Mouse (Mus musculus) forebrain, embryonic 12.5 days (tissue): ENCODE results near the gene Tns2. TPM values are rescaled to one million over a fixed set of nuclear protein-coding genes. Genes with fewer than 3 reads are reported as not detected.

Experiments used
- ATAC-seq: fragments of 200-750 bp; cut with Nextera tagmentation; 2 replicates; pipeline ENCODE4 v1.8.0; 2017; ENCODE audit warnings: moderate TSS enrichment; ENCODE audit not compliant: low FRiP score
- H3K27ac ChIP-seq: fragments of 300-500 bp; sonication (generic); 2 replicates; pipeline ENCODE4 v1.5.1; 2016; ENCODE audit warnings: mild to moderate bottlenecking
- H3K27me3 ChIP-seq: fragments of 300-500 bp; sonication (generic); 2 replicates; pipeline ENCODE4 v1.6.1; 2016; ENCODE audit warnings: mild to moderate bottlenecking
- H3K36me3 ChIP-seq: fragments of 300-500 bp; sonication (generic); replicated peaks from 2 replicates; pipeline ENCODE4 v1.6.1; 2016; ENCODE audit warnings: mild to moderate bottlenecking
- H3K4me1 ChIP-seq: fragments of 300-500 bp; sonication (generic); 2 replicates; pipeline ENCODE4 v1.6.1; 2016
- H3K4me2 ChIP-seq: fragments of 300-500 bp; sonication (generic); 2 replicates; pipeline ENCODE4 v1.6.1; 2016; ENCODE audit warnings: mild to moderate bottlenecking, moderate library complexity
- H3K4me3 ChIP-seq: fragments of 300-500 bp; sonication (generic); replicated peaks from 2 replicates; pipeline ENCODE4 v1.5.1; 2016; ENCODE audit warnings: mild to moderate bottlenecking
- H3K9ac ChIP-seq: fragments of 300-500 bp; sonication (generic); 2 replicates; pipeline ENCODE4 v1.6.1; 2016; ENCODE audit warnings: mild to moderate bottlenecking
- H3K9me3 ChIP-seq: fragments of 300-500 bp; sonication (generic); 2 replicates; pipeline ENCODE4 v1.6.1; 2016
- WGBS: fragments of 180-500 bp; shearing (Covaris S2); methylation state at CpG from one replicate; pipeline ENCODE4 v1.1.7; 2016; 5-methylcytosine and 5-hydroxymethylcytosine counted together
- polyA plus RNA-seq: library from polyadenylated mRNA; unstranded; fragments of >200 nt; fragmentation: Nextera tagmentation; extraction: Ambion mirVana; gene quantifications from 2 replicates; pipeline ENCODE4 v1.2.1, GENCODE M21; 2016

The Tns2 gene
- polyA plus RNA-seq, 1 experiment from 2014 or later, result 8.2 TPM

GRCm38 (mm10) chr15:102097147-102097915, 2.9 kb upstream of the Tns2 start:
- no peaks in the 10 kb centered on the region for H3K9me3 ChIP-seq
- no peak overlapping the region for H3K27ac ChIP-seq
- no peak overlapping the region for H3K4me2 ChIP-seq
- H3K27me3 ChIP-seq, result peaks cover 31% of the 10 kb centered on the region
- peaks cover 61% of the 10 kb centered on the region for H3K36me3 ChIP-seq
- no peak overlapping the region for H3K9ac ChIP-seq
- peaks cover 41% of the 10 kb centered on the region for H3K4me1 ChIP-seq
- 81% methylated on average over 8 of the region's 8 CpGs for WGBS
- no peak overlapping the region for H3K4me3 ChIP-seq
- ATAC-seq, result no peak

GRCm38 (mm10) chr15:102097991-102098555, 2.1 kb upstream of the Tns2 start:
- Histone ChIP-seq H3K4me1 (peaks cover 49% of the 10 kb centered on the region), H3K27ac (no peak overlapping the region), H3K27me3 (peaks cover 38% of the 10 kb centered on the region), H3K9ac (no peak overlapping the region), H3K36me3 (peaks cover 54% of the 10 kb centered on the region), H3K4me3 (no peak overlapping the region), H3K9me3 (no peaks in the 10 kb centered on the region), H3K4me2 (no peak overlapping the region)
- ATAC-seq, result no peak
- WGBS, result 40% methylated on average over 5 of the region's 5 CpGs

GRCm38 (mm10) chr15:102099260-102099659, 953 bp upstream of the Tns2 start:
- Histone ChIP-seq H3K4me1 (peaks cover 61% of the 10 kb centered on the region), H3K9ac (no peak overlapping the region), H3K27me3 (peaks cover 48% of the 10 kb centered on the region), H3K36me3 (peaks cover 42% of the 10 kb centered on the region), H3K4me2 (peak overlapping the region; percentile 85; the same call in 1 of the 2 replicates), H3K9me3 (no peaks in the 10 kb centered on the region), H3K4me3 (0 out of 2 replicates have a peak overlapping the region, but pooled peaks have one; percentile 59), H3K27ac (no peak overlapping the region)
- WGBS, result 54% methylated on average over 5 of the region's 5 CpGs
- no peak for ATAC-seq

GRCm38 (mm10) chr15:102099771-102100160, 447 bp upstream of the Tns2 start:
- no peak for ATAC-seq
- peaks cover 37% of the 10 kb centered on the region for H3K36me3 ChIP-seq
- no peaks in the 10 kb centered on the region for H3K9me3 ChIP-seq
- H3K27ac ChIP-seq, result peak overlapping the region; percentile 70
- peak overlapping the region; percentile 85 for H3K4me2 ChIP-seq
- H3K9ac ChIP-seq, result peak overlapping the region; percentile 62
- WGBS, result 28% methylated on average over 8 of the region's 8 CpGs
- H3K4me3 ChIP-seq, result peak overlapping the region; percentile 59
- H3K27me3 ChIP-seq, result peaks cover 53% of the 10 kb centered on the region
- H3K4me1 ChIP-seq, result peaks cover 62% of the 10 kb centered on the region

- 26% methylated on average over 10 of the region's 10 CpGs for WGBS
- H3K9ac ChIP-seq, result no peak overlapping the region
These were observed 921 bp downstream of the Tns2 start for GRCm38 (mm10) chr15:102100996-102101671.

GRCm38 (mm10) chr15:102101672-102102541, 1.7 kb downstream of the Tns2 start:
- H3K4me1 ChIP-seq, result peaks cover 68% of the 10 kb centered on the region
- H3K36me3 ChIP-seq, result peaks cover 17% of the 10 kb centered on the region
- peak overlapping the region; percentile 62 for H3K27ac ChIP-seq
- 38% methylated on average over 11 of the region's 11 CpGs for WGBS
- peak overlapping the region; percentile 85; the same call in 1 of the 2 replicates for H3K4me2 ChIP-seq
- H3K9ac ChIP-seq, result no peak overlapping the region
- H3K27me3 ChIP-seq, result peaks cover 74% of the 10 kb centered on the region
- ATAC-seq, result no peak
- no peak overlapping the region for H3K4me3 ChIP-seq
- no peaks in the 10 kb centered on the region for H3K9me3 ChIP-seq

More at GRCm38 (mm10) chr15:102100996-102101671, 921 bp downstream of the Tns2 start:
- H3K4me2 ChIP-seq, result peak overlapping the region; percentile 85
- H3K27ac ChIP-seq, result peak overlapping the region; percentile 70
- H3K27me3 ChIP-seq, result peaks cover 67% of the 10 kb centered on the region
- no peak for ATAC-seq
- H3K4me3 ChIP-seq, result peak overlapping the region; percentile 59
- no peaks in the 10 kb centered on the region for H3K9me3 ChIP-seq
- H3K36me3 ChIP-seq, result peaks cover 23% of the 10 kb centered on the region
- peaks cover 62% of the 10 kb centered on the region for H3K4me1 ChIP-seq

- peak overlapping the region; percentile 3 for H3K4me3 ChIP-seq
- peak overlapping the region; percentile 17; the same call in 1 of the 2 replicates for H3K9ac ChIP-seq
- WGBS, result 23% methylated on average over 6 of the region's 6 CpGs
These were observed 2.4 kb downstream of the Tns2 start for GRCm38 (mm10) chr15:102102548-102103121.

GRCm38 (mm10) chr15:102103371-102103946, 3.2 kb downstream of the Tns2 start:
- Histone ChIP-seq H3K36me3 (0 out of 2 replicates have a peak, but pooled peaks cover 2% of the 10 kb centered on the region), H3K9ac (no peak overlapping the region), H3K27me3 (peaks cover 83% of the 10 kb centered on the region), H3K4me2 (peak overlapping the region; percentile 13), H3K27ac (no peak overlapping the region), H3K4me3 (peak overlapping the region; percentile 3), H3K4me1 (peaks cover 62% of the 10 kb centered on the region), H3K9me3 (no peaks in the 10 kb centered on the region)
- no peak for ATAC-seq
- WGBS, result 7% methylated on average over 14 of the region's 14 CpGs

More at GRCm38 (mm10) chr15:102102548-102103121, 2.4 kb downstream of the Tns2 start:
- H3K4me1 ChIP-seq, result peaks cover 67% of the 10 kb centered on the region
- H3K4me2 ChIP-seq, result peak overlapping the region; percentile 13
- peaks cover 82% of the 10 kb centered on the region for H3K27me3 ChIP-seq
- peak overlapping the region; percentile 37 for H3K27ac ChIP-seq
- no peak for ATAC-seq
- H3K9me3 ChIP-seq, result no peaks in the 10 kb centered on the region
- peaks cover 10% of the 10 kb centered on the region for H3K36me3 ChIP-seq

- Histone ChIP-seq H3K4me3 (0 out of 2 replicates have a peak overlapping the region, but pooled peaks have one; percentile 3), H3K9me3 (no peaks in the 10 kb centered on the region), H3K27ac (no peak overlapping the region), H3K36me3 (no peaks in the 10 kb centered on the region), H3K9ac (no peak overlapping the region), H3K4me1 (peaks cover 62% of the 10 kb centered on the region), H3K4me2 (peak overlapping the region; percentile 13), H3K27me3 (peaks cover 81% of the 10 kb centered on the region)
- WGBS, result 32% methylated on average over 12 of the region's 12 CpGs
- ATAC-seq, result no peak
These were observed 3.8 kb downstream of the Tns2 start for GRCm38 (mm10) chr15:102103947-102104555.

GRCm38 (mm10) chr15:102105360-102105759, 5.1 kb downstream of the Tns2 start:
- H3K9ac ChIP-seq, result no peak overlapping the region
- WGBS, result 53% methylated on average over 5 of the region's 5 CpGs
- no peak for ATAC-seq

More at GRCm38 (mm10) chr15:102105360-102105759, 5.1 kb downstream of the Tns2 start:
- H3K4me2 ChIP-seq, result no peak overlapping the region
- H3K36me3 ChIP-seq, result no peaks in the 10 kb centered on the region
- no peaks in the 10 kb centered on the region for H3K9me3 ChIP-seq
- no peak overlapping the region for H3K27ac ChIP-seq
- no peak overlapping the region for H3K4me3 ChIP-seq
- H3K27me3 ChIP-seq, result peaks cover 75% of the 10 kb centered on the region
- H3K4me1 ChIP-seq, result peaks cover 52% of the 10 kb centered on the region
